Mouse (Mus musculus) ZHBTc4 (cell line): ENCODE measurements around the gene Grik1.

Source experiments
- DNase-seq: peaks from one replicate; pipeline ENCODE4 v3.0.0-alpha.2; 2011; ENCODE audit warnings: low read depth, low spot score

Grik1 gene

DNA sequence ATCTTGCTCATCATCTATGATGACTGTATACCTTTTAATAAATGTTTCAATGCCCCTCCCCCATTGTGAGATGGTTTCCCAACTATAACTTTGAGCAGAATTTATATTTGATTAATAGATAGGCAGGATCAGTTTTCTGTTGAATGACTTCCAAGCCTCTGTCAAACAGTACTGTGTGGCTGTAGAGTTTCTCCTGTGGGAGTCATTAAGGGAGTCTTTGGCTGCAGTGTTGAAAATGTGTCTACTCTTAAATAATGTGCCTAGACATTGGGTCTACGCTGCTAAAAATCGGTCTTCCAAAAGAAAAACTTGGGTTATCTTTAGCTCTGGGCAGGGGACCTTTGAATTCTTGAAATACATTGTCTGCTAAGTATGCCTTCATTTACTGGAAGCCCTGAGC lies 414.1 kb downstream of the Grik1 start:
- no peak for DNase-seq

DNA sequence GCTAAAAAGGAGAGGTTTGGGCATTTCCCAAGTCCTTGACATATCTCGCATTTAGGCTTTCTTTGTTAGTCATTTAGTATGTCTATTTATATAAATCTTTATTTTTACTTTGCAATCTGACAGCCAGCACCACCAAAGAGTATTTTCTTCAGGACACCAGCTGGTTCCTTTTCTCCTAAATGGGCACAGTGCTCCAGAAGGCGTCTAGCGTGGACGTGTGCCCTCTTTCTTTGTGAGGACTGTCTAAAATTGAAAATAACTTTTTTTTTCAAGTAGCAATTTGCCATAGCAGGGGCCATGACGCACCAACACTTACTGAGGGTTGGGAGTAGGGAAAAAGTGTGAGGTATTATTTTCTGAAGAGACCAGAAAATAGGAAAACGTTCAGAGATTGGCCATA lies 425.5 kb downstream of the Grik1 start:
- DNase-seq: no peak

DNA sequence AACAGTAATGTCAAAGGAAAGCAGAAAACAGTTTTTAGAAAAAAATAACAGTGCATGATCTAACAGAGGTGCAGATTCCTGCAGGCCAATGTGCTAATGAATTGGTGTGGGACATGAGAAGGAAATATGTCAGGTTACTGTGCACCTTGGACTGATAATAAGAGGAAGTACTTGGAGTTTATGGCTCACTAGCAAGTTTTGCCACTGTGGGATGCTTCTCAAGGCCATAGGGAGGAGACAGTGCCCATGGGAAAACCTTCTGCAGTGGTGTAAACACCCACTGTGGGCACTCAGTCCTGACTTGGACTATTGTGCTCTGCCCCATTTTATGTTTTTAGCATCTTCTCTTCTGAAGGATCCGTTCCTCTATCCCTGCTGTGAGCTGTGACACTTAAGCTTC lies 428.3 kb downstream of the Grik1 start:
- DNase-seq: no peak

DNA sequence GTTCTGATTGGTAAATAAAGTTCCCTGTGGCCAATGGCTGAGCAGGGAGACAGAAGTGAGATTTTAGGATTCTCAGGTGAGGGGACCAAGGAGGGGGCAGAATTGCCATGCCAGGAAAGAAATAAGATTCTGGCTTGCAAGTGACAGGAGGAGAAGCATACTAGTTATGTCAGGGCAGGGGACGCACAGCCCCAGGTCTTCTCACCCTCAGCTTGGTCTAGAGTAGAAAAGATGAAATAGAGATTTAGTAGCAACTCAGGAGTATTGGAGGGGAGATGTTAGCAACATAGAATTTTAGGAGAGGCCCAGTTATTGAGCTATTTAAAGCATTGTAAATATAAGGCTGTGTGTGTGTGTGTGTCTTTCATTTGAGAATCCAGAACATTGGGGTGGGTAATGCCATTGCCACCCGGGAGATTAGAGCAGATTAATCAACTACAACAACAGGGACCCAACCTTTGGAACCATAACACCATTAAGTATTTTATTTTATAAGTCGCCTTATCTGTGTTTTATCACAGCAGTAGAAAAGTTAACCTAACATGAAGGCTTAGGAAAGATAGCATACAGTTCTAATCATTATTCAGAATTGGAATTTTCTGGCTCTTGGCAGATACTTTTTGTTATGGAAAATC lies 436.5 kb downstream of the Grik1 start:
- no peak for DNase-seq

DNA sequence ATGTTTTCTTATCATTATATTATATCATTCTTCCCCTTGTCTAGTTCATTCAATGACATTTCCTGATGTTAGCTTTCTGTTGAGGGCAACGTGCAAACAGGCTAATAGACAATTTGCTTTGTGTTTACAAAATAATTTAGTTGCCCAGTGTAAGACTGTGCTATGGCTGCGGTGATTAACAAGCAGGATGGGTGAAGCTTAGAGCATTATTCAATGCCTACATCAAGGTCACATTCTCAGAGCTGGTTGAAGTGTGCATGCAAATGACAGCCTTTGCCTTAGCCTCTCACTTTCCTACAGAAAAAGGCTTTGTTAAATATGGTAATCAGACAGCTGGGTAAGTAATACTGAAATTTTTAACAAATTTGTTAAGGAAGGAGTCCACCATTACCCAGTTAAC lies 438.5 kb downstream of the Grik1 start:
- DNase-seq: no peak

DNA sequence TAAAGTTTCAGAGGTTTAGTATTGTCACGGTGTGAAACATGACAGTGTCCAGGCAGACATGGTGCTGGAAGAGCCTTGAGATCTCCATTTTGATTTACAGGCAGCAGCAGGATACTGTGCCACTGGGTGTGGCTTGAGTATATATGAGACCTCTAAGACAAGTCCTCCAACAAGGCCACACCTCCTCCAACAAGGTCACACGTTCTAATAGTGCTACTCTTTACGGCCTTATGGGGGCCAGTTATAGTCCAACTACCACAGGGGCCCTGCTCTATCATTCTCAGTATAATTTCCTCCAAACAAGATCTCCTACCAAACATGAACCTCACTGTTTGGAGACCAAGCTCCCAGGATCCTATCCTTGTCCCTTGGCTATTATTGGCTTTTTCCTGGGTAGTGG lies 441.3 kb downstream of the Grik1 start:
- no peak for DNase-seq
